Mouse (Mus musculus): ENCODE results near the gene Vmn1r160. TPM values are rescaled to one million over a fixed set of nuclear protein-coding genes. Genes with fewer than 3 reads are reported as not detected.
"Not testable (repeated sequence)": the region's sequence is repeated elsewhere in the genome, so short reads cannot be mapped to it uniquely, and the experiment has no call there.

Vmn1r160 gene
- not detected in 2 replicates for polyA plus RNA-seq (2015; fragmentation: Nextera tagmentation; extraction: Ambion mirVana)

DNA sequence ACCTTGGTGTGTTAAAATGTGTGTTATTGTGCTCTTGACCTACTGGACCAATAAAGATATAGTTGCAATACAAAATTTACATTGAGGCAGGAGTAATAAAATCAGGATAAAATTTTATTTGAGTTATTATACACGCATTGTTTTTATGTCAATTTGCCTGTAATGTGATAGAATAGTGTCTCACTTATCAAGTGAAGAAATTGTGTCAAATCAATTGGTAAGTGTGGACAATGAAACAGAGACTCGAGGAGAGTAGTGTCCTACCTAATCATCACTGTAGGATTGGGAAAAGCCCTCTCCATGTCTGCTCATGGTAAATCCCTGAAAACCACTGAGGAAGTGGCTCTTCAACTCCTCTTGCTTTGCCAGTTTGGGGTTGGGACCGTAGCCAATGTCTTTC is at the start of gene Vmn1r160:
TSS of gene Vmn1r160 (plus strand) at position 301 of the 400 bp plus-strand sequence.
- H3K9me3 ChIP-seq (ENCODE audit: control insufficient read depth, low read length); H3K27me3 ChIP-seq (replicated peaks; ENCODE audit: control insufficient read depth, insufficient read depth, low read length); ATAC-seq; H3K4me1 ChIP-seq (replicated peaks; ENCODE audit: control insufficient read depth, insufficient read depth, low read length); H3K4me3 ChIP-seq (replicated peaks; ENCODE audit: low read length); H3K27ac ChIP-seq (ENCODE audit: low read length); H3K36me3 ChIP-seq (ENCODE audit: control insufficient read depth, insufficient read depth); H3K9ac ChIP-seq (replicated peaks; ENCODE audit: low read depth, low read length); H3K4me2 ChIP-seq (ENCODE audit: low read length): not testable (repeated sequence)
- 46% methylated on average over 1 of the region's 3 CpGs for WGBS

DNA sequence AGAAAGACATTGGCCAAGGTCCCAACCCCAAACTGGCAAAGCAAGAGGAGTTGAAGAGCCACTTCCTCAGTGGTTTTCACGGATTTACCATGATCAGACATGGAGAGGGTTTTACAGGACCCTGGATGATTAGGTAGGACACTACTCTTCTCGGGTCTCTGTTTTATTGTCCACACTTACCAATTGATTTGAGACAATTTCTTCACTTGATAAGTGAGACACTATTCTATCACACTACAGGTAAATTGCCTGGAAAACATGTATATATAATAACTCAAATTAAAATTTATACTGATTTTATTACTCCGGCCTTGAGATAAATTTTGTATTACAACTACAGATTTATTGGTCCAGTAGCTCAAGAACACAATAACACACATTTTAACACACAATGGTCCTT is 27.5 kb upstream of the Vmn1r160 start, which contains the start of gene Vmn1r159:
TSS of gene Vmn1r159 (minus strand) at position 101 of the 400 bp plus-strand sequence.
- not testable (repeated sequence) for ATAC-seq; H3K27me3 ChIP-seq (replicated peaks; ENCODE audit: control insufficient read depth, insufficient read depth, low read length); H3K27ac ChIP-seq (ENCODE audit: low read length); H3K4me1 ChIP-seq (replicated peaks; ENCODE audit: control insufficient read depth, insufficient read depth, low read length); H3K9me3 ChIP-seq (ENCODE audit: control insufficient read depth, low read length); H3K4me3 ChIP-seq (replicated peaks; ENCODE audit: low read length); H3K4me2 ChIP-seq (ENCODE audit: low read length); H3K36me3 ChIP-seq (ENCODE audit: control insufficient read depth, insufficient read depth); H3K9ac ChIP-seq (replicated peaks; ENCODE audit: low read depth, low read length)
- 63% methylated on average over 2 of the region's 3 CpGs for WGBS

Other genes starting within 250 kb of the Vmn1r160 start
- not detected in 2 replicates for gene Vmn1r155, start 213.2 kb upstream of the Vmn1r160 start, polyA plus RNA-seq (2015; fragmentation: Nextera tagmentation; extraction: Ambion mirVana)
- gene Gm8693, start 178.9 kb upstream of the Vmn1r160 start, polyA plus RNA-seq (2015; fragmentation: Nextera tagmentation; extraction: Ambion mirVana) = not detected in 2 replicates
- not detected in 2 replicates for gene Gm4567, start 151.5 kb upstream of the Vmn1r160 start, polyA plus RNA-seq (2015; fragmentation: Nextera tagmentation; extraction: Ambion mirVana)
- not detected in 2 replicates for gene Vmn1r157, start 109.5 kb upstream of the Vmn1r160 start, polyA plus RNA-seq (2015; fragmentation: Nextera tagmentation; extraction: Ambion mirVana)
- gene Vmn1r158, start 80.4 kb upstream of the Vmn1r160 start, polyA plus RNA-seq (2015; fragmentation: Nextera tagmentation; extraction: Ambion mirVana) = not detected in 2 replicates
- not detected in 2 replicates for gene Vmn1r159, start 27.6 kb upstream of the Vmn1r160 start, polyA plus RNA-seq (2015; fragmentation: Nextera tagmentation; extraction: Ambion mirVana)
- not detected in 2 replicates for gene Gm4214, start 113.4 kb downstream of the Vmn1r160 start, polyA plus RNA-seq (2015; fragmentation: Nextera tagmentation; extraction: Ambion mirVana)
- gene Gm4216, start 148.7 kb downstream of the Vmn1r160 start, polyA plus RNA-seq (2015; fragmentation: Nextera tagmentation; extraction: Ambion mirVana) = not detected in 2 replicates
- not detected in 2 replicates for gene Vmn1r163, start 184.3 kb downstream of the Vmn1r160 start, polyA plus RNA-seq (2015; fragmentation: Nextera tagmentation; extraction: Ambion mirVana)
- gene Gm8720, start 196.2 kb downstream of the Vmn1r160 start, polyA plus RNA-seq (2015; fragmentation: Nextera tagmentation; extraction: Ambion mirVana) = not detected in 2 replicates